Mouse (Mus musculus) limb, embryonic 14.5 days (tissue): ENCODE data around the gene Sv2c. TPM values are rescaled to one million over a fixed set of nuclear protein-coding genes. Genes with fewer than 3 reads are reported as not detected.

Experiments
- ATAC-seq: fragments of 200-750 bp; cut with Nextera tagmentation; 2 replicates; pipeline ENCODE4 v1.8.0; 2017; ENCODE audit warnings: low read depth, moderate number of reproducible peaks, moderate TSS enrichment; ENCODE audit not compliant: low FRiP score
- DNase-seq: peaks from one replicate; pipeline ENCODE4 v3.0.0-alpha.2; 2015; ENCODE audit warnings: low spot score
- H3K27ac ChIP-seq: fragments of 300-500 bp; sonication (generic); replicated peaks from 2 replicates; pipeline ENCODE4 v1.5.1; 2014; ENCODE audit warnings: low read depth, mild to moderate bottlenecking, low read length, moderate library complexity, mixed read lengths
- H3K27me3 ChIP-seq: fragments of 300-500 bp; sonication (generic); 2 replicates; pipeline ENCODE4 v1.6.1; 2014; ENCODE audit warnings: low read length, mixed read lengths; ENCODE audit not compliant: control insufficient read depth, insufficient read depth
- H3K36me3 ChIP-seq: fragments of 300-500 bp; sonication (generic); 2 replicates; pipeline ENCODE4 v1.6.1; 2014; ENCODE audit warnings: mild to moderate bottlenecking, low read length, moderate library complexity, mixed read lengths; ENCODE audit not compliant: control insufficient read depth, insufficient read depth
- H3K4me1 ChIP-seq: fragments of 300-500 bp; sonication (generic); 2 replicates; pipeline ENCODE4 v1.6.1; 2014; ENCODE audit warnings: antibody characterized with exemption, low read length, mixed read lengths; ENCODE audit not compliant: control insufficient read depth, insufficient read depth
- H3K4me2 ChIP-seq: fragments of 300-500 bp; sonication (generic); replicated peaks from 2 replicates; pipeline ENCODE4 v1.6.1; 2014; ENCODE audit warnings: low read depth, mild to moderate bottlenecking, low read length, moderate library complexity; ENCODE audit not compliant: severe bottlenecking
- H3K4me3 ChIP-seq: fragments of 300-500 bp; sonication (generic); replicated peaks from 2 replicates; pipeline ENCODE4 v1.5.1; 2014; ENCODE audit warnings: low read length
- H3K9ac ChIP-seq: fragments of 300-500 bp; sonication (generic); 2 replicates; pipeline ENCODE4 v1.6.1; 2014; ENCODE audit warnings: mild to moderate bottlenecking, low read depth, low read length, moderate library complexity; ENCODE audit not compliant: severe bottlenecking
- H3K9me3 ChIP-seq: fragments of 300-500 bp; sonication (generic); 2 replicates; pipeline ENCODE4 v1.6.1; 2016; ENCODE audit warnings: low read length; ENCODE audit not compliant: control insufficient read depth
- POLR2A ChIP-seq: fragments of 200-500 bp; IDR thresholded peaks from 2 replicates; pipeline ENCODE4 v1.8.0; 2012; ENCODE audit warnings: inconsistent platforms, mild to moderate bottlenecking, moderate library complexity, borderline replicate concordance; ENCODE audit not compliant: insufficient read depth, insufficient read length; ENCODE audit errors: extremely low read depth
- WGBS: fragments of 180-500 bp; shearing (Covaris S2); extraction: QIAGEN DNeasy Blood & Tissue Kit; methylation state at CpG from one replicate; pipeline ENCODE4 v1.1.7; 2014; 5-methylcytosine and 5-hydroxymethylcytosine counted together
- polyA plus RNA-seq, 2 experiments: library from polyadenylated mRNA; depleted of rRNA in 1 of 2; stranded (reverse) in 1 of 2; unstranded in 1 of 2; fragments of >200 nt; fragmentation: Nextera tagmentation in 1 of 2; extraction: Ambion mirVana in 1 of 2; gene quantifications; 2 replicates each; pipeline versions ENCODE4 v1.2.1 to v1.2.3; 2012 to 2014

Sv2c gene
- polyA plus RNA-seq, 2 experiments = 1.3 to 1.5 TPM

DNA sequence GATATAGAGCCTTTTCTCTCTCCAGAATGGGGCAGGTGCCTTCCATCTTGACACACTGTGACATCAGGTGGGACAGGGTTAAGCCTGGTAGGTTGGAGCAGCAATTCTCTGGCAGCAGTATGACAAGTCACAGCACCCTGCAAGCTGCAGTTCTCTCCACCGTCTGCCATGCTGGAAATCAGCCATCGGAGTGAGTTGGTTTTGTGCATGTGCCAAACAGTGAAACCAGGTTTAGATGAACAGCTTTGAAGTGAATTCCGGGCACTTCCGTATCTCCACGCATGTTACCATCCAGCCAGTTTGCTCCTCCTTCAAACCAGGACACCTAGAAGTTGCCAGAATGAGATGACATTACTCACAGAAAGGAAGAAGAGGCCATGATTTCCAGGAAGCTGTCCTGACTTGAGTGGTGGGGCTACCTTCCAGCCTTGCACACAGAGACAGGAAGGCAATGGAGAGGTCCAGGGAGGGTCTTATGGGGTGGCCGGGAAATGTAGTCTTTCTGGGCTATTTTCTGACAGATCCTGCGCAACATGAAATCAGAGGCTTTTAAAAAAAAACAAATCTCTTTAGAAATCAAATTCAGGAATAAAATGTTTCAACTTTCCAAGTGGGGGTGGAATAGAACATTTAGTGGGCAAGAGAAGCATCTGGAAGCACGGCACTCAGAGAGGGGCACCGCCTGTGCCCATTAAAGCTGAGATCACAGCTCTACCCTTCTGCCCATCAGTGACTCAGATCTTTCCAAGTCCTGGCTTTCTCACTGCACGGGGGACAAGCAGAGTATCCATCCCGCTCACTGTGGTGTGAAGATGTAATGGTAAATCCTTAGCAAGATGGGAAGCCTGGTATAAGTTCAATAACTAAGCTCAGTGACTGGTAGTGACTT, 220.0 kb downstream of the Sv2c start:
- Histone ChIP-seq H3K4me1 (no peaks in the 10 kb centered on the region), H3K9me3 (no peaks in the 10 kb centered on the region), H3K27ac (no peak overlapping the region), H3K4me2 (no peak overlapping the region), H3K9ac (no peak overlapping the region), H3K36me3 (no peaks in the 10 kb centered on the region), H3K4me3 (no peak overlapping the region), H3K27me3 (no peaks in the 10 kb centered on the region)
- no peak for TF ChIP-seq POLR2A
- WGBS = 75% methylated on average over 11 of the region's 11 CpGs
- DNase-seq (no peak), ATAC-seq (no peak)

DNA sequence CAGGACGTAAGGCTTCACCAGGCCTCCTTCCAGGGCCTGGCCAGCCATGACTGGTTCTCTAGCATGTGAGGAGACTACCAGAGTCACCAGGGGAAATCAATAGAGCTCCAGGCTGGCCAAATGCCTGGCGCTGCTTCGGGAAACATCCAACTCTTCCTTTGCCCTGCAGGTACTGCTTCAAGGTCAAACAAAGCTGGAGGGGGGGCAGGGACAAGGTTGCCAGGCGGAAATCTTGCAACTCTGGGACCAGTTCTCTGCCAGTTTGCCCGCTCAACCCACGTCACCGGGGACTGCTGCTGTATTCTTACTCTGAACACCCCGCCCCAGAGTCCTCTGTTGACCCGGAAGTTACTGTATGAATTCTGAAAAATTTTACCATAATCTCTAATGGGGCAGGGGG, 222.1 kb downstream of the Sv2c start:
- no peaks in the 10 kb centered on the region for H3K36me3 ChIP-seq
- no peak for DNase-seq
- TF ChIP-seq POLR2A = no peak
- ATAC-seq = no peak
- H3K4me2 ChIP-seq = no peak overlapping the region
- H3K4me1 ChIP-seq = no peaks in the 10 kb centered on the region
- no peaks in the 10 kb centered on the region for H3K9me3 ChIP-seq
- WGBS = 83% methylated on average over 9 of the region's 9 CpGs
- H3K27me3 ChIP-seq = no peaks in the 10 kb centered on the region
- no peak overlapping the region for H3K4me3 ChIP-seq
- no peak overlapping the region for H3K27ac ChIP-seq
- H3K9ac ChIP-seq = no peak overlapping the region

DNA sequence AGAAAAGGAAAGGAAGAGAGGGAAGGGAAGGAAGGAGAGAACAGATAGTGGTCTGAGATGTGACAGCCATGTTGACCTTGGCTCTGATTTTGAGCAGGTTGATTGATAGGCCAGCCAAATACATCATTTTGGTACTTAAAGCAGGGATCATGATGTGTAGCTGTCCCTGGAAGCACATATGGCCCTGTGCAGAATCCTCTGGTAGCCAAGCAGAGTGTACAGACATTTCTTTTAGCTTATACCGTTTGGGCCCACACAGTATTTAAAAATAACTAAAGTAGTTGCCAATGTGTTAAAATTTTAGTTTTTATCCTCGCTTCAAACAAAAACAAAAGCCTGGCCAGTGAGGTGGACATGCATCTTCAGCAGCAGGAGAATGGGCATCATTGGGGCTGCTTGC, 223.1 kb downstream of the Sv2c start:
- no peaks in the 10 kb centered on the region for H3K4me1 ChIP-seq
- no peaks in the 10 kb centered on the region for H3K27me3 ChIP-seq
- H3K36me3 ChIP-seq = no peaks in the 10 kb centered on the region

More for the DNA sequence above, 223.1 kb downstream of the Sv2c start:
- DNase-seq (no peak), ATAC-seq (no peak)
- WGBS = 85% methylated on average over 2 of the region's 2 CpGs
- Histone ChIP-seq H3K9me3 (no peaks in the 10 kb centered on the region), H3K9ac (no peak overlapping the region), H3K4me3 (no peak overlapping the region), H3K27ac (no peak overlapping the region), H3K4me2 (no peak overlapping the region)
- TF ChIP-seq POLR2A = no peak

Other genes starting within 250 kb of the Sv2c start
- gene Iqgap2, start 240.7 kb downstream of the Sv2c start, polyA plus RNA-seq (2012; rRNA removed) = 8.7 and 12.7 TPM in 2 replicates
- 10.5 and 12.8 TPM in 2 replicates for gene Iqgap2, start 240.7 kb downstream of the Sv2c start, polyA plus RNA-seq (2014; fragmentation: Nextera tagmentation; extraction: Ambion mirVana)
- 1.4 and 1.8 TPM in 2 replicates for gene Gm20075, start 51.2 kb downstream of the Sv2c start, polyA plus RNA-seq (2012; rRNA removed)
- gene Gm20075, start 51.2 kb downstream of the Sv2c start, polyA plus RNA-seq (2014; fragmentation: Nextera tagmentation; extraction: Ambion mirVana) = 24.9 and 26.2 TPM in 2 replicates
- gene Gm17190, start 50.5 kb downstream of the Sv2c start, polyA plus RNA-seq (2012; rRNA removed) = not detected in 2 replicates
- gene Gm17190, start 50.5 kb downstream of the Sv2c start, polyA plus RNA-seq (2014; fragmentation: Nextera tagmentation; extraction: Ambion mirVana) = not detected in 2 replicates